Mouse (Mus musculus) MEL-GATA-1-ER (cell line): ENCODE data around the gene Ppp3ca.

Experiments
- DNase-seq: peaks from one replicate; pipeline ENCODE4 v3.0.0-alpha.2; 2012; ENCODE audit warnings: low read depth; ENCODE audit errors: extremely low read depth

The Ppp3ca gene

DNA sequence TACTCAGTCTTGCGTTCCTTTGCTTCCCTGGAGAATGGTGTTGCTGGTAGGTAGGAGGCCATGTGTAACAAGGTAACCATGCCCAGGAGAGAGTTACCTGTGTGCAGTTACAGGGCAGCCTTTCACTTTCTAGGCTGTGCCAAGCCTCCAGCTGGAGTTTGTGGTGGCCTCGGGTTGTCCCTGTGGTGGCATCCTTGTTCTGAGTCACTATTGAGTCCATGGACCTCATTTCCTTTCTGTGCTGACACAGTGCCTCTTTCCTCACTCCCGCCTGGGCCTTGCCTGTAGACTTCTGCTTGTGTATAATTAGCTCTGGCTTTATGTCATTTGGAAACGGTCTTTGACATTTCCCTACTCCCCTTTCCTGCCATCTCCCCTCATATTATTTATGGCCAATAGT is 226.4 kb downstream of the Ppp3ca start:
- DNase-seq = no peak

DNA sequence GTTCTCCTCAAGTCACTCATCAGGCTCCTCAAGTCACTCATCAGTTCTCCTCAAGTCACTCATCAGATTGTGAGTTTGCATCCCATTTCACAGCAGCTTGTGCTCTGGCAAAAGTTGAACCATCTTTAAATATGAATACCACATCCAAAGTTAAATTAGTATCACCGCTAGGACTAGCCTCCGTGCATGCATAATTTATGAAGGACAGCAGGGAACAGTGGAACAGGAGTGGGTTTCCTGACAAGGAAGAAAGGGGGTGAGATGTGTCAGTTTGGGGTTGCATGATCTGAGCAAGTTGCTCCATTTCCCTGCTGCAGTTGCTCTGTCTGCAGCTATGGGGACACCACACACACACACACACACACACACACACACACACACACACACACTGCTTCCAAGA is 229.8 kb downstream of the Ppp3ca start:
- no peak for DNase-seq

DNA sequence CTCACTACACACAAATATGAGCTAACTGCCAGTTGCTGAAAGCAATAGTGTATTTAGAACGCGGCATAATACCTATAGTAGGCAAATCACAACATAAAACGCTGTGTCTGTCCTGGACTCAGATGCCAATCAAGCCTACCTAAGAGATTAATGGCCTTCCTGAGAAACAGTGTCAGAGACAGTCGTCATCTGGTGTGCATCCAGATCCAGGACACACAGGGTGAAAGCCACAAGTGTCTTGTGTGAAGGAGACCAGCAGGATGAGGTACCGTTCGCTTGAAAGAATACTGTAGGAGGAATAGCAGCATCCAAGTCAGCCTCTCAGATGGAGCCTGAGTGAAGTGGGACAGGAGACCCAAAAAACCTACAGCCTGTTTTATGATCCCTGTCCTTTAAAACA is 231.1 kb downstream of the Ppp3ca start:
- no peak for DNase-seq

DNA sequence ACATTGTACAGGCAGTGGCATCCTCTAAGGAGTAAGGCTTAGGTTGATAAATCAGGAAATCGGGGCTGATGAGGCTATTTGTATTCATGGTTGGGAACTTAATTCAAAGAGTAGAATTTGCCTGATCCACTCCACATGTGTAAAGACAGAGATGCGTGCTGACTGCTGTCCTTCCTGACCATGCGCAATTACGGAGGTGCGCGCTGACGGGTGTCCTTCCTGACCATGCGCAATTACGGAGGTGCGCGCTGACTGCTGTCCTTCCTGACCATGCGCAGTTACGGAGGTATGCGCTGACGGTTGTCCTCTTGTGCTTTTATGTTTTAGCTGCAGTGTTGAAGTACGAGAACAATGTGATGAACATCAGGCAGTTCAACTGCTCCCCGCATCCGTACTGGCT is 232.9 kb downstream of the Ppp3ca start:
- DNase-seq = no peak

DNA sequence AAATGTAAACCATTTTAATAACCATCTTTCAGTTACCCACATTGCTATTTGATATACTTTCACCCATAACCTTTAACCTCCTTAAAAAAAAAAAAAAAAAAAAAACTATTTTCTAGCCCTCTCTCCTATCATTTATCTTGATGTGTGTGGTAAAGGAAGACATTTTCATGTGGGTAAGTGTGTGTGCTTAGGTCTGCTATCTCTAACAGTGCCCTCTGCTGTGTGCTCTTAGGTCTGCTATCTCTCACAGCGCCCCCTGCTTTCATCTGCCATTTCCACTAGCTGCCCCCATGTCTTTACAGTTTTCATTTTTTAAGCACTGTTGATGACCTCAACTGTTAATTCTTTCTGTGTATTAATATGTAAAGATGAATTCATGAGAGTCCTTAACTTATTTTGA is 235.7 kb downstream of the Ppp3ca start:
- no peak for DNase-seq

DNA sequence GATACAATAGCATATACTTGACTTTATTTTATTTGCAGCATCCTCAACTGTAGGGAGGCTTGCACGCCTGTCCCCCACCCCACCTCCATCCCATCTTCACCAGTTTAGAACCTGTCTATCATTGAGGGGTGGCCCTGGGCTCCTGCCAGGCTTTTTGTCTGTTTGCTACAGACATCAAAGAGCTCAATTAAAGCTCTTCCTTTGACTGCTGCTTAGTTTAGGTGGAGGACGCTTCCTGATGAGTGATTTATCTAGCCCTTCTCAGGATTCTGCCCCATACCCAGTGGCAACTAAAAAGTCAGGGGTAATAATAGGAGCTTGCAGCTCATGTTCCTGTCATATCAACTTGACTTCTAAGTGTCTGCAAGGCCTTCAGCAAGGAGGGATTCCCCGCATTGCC is 239.6 kb downstream of the Ppp3ca start:
- no peak for DNase-seq

DNA sequence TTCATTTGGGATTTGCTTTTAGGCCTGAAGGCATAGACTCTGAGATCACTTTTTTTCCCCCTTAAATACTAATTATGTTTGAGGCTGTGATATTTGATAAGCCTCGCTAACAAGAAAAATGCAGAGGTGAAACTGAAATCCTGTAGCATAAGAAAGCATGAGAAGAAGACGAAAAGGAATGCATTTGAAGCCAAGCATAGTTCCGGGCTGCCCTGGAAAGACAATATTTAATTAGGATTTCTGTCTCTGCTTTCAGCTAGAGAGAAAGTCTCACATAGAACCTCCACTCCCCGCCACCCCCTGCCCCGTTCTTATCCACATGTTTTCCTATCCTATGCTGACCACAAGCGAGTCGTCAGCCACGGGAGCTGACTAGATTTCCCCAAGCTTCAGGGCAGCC is 241.4 kb downstream of the Ppp3ca start:
- no peak for DNase-seq

DNA sequence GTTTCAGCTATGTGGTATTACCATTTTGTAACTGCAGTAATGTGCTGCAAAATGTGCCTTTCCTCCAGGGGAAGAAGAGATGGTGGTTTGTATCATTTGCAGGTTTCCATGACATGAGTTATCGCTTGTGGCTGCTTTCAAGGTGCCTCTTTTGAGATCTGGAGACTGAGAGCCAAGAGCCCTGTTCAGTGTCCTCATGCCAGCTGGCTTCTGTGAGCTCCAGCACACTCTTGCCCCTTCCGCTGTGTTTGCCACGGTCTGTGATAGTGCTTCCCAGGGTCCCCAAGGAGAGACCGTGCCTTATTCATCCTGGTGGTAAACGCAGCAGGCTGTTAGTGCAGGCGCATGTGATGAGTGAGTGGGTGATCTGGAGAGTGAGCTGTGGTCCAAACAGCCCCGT is 247.2 kb downstream of the Ppp3ca start:
- no peak for DNase-seq

DNA sequence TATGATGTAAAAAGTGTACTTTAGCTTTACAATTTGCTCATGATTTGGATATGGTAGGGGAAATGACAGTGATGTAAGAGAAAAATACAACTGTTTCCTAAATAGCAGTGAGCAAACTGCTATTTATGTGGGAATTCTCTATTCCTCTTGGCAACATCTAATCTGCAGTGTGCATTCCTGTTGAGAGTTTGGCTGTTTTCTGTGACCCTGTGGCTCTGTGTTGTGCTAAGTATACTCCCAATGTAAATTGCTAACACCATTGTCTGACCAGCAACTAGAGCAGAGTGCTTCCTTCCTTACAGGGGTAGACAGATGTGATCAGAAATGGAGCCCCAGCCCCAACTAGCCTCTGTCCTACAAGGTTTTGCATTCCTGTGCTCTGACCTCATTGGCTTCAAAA is 263.1 kb downstream of the Ppp3ca start:
- no peak for DNase-seq

DNA sequence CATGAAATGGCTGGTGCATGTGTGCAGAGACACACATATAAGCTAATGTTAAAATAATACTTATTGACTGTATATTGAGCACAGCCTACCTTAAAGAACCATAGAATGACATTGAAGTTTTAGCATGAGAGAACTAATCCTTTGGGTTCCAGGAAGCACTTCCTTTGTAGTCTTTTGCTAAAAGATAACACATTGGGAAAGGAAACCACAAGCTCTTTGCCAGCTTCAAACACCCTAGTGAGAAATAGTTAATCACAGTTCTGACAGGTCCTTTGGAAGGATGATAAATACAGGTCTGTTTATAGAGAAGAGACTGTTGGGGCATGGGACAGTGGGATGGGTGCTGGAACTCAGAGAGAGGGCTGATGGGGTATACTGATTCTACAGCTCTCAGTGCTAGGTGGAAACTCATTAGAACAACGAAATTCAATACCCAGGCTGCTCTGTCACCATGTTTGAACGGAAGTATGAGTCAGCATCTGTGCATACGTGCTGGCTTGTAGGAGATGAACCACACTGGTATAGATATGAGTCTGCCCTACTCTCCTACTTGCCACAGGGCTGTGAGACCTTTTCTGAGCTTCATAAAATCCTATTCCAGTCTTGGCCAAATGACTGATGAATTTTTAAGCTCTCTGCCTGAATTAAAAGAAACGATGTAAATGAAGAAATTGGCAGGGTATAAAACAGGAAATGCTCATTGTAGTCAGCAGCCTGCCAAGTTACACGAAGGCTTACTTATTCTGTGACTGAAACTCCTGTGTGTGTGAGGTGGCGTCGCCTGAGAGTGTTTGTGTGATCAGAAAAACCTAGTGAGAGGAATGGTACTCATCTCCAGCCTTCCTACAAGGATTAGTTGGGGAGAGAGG is 271.0 kb downstream of the Ppp3ca start:
- DNase-seq = peak; percentile 76

DNA sequence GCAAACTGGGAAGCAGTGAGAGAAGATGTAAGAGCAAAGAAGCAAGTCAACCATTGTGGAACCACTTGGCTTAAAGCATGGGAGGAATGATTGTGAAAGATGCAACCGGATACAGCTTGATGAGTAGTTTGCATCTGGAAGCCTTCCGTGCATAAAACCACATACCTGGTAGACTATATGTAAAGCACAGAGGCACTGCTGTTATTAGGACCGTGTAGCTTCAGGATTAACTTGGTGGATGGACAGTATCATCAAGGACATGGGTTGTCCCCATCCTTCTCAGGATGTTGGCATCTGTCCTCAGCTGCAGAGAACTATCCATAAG is 271.6 kb downstream of the Ppp3ca start:
- no peak for DNase-seq

DNA sequence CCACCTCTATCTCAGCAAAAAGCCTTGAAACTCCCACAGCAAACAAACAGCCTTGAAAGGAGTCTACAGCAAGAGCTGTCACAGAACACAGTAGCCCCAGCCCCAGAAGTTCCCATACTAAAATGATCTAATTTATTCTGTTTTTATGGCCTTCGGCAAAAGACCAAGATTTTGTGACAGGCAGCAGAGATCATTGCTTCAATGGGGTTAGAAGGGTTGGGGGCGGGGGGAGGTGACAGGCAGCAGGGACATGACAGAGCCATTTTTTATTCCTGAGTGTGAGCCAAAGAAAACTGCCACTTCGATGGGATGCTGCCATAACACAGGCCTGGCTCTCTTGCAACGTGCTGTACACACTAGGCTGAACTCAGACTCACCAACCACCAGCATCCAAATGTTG is 275.6 kb downstream of the Ppp3ca start:
- DNase-seq = no peak

DNA sequence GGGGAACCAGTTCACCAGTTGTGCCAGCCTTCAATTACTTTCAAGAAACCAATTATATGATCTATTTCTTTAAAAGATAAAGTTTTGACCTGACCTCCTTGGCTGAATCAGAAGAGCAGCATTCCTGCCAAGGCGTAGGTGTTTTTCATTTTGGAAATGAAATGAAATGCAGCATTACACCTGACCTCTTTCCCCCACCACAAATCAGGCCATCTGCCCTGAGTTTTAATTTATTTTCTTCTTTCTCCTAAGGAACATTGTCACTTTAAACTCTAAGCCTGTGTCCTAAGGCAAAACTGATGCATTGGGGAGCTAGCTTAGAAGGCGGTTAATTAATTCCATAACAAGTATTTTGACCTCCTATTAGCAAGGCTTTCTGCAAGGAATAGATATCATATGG is 276.7 kb downstream of the Ppp3ca start:
- no peak for DNase-seq

DNA sequence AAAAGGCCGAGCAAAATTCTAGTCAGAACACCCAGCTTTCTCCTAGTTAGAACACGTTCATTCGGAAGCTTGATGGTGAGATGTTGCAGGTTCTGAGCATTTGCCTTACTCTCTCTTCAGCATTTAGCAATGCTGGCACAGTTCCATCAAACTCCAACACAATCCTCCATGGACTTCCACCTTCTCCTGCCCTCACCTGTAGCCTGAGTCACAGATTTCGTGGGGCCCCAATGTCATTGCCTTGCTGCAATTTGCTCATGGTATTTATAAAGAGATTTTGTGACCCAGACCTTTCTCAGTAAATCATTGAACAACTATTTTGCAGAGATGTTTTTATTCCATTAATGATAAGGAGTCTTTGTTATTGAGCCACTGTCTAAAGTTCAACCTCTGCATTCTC is 278.2 kb downstream of the Ppp3ca start:
- DNase-seq = no peak

DNA sequence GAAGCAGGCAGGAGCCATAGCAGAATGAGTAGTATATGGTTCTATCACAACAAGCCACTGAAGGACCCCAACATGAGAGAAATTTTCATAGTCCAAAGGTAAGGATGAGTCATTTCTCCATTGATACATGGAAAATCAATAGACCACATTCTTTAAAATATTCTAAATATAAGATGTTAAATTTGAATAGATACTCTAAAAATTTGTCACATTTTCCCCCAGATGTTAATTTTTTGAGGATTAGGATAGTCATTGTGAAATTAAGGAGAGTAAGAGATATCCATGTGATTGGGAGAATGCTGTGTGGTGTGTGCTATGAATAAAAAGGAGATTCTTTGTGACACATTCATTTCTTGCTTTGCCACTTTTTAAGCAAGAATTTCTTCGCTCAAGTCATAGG is 281.9 kb downstream of the Ppp3ca start:
- no peak for DNase-seq

DNA sequence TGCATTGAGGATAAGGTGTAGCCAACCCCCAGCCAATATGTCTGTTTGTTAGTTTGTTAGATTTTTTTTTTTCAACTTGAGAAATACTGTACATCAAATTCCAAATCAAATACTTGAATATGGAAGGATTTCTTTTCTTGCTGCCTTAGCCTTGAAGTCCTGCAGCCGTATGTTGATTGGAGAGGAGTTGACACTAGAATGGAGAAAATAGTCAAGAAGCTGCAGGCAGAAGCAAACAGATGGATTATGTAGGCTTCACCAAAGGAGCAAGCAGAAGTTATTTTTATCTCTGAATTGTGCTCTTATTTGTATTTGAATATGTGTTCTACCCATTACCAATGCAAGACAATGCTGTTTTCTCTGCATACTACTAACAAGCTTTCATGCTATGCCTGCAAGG is 282.9 kb downstream of the Ppp3ca start:
- DNase-seq = no peak

DNA sequence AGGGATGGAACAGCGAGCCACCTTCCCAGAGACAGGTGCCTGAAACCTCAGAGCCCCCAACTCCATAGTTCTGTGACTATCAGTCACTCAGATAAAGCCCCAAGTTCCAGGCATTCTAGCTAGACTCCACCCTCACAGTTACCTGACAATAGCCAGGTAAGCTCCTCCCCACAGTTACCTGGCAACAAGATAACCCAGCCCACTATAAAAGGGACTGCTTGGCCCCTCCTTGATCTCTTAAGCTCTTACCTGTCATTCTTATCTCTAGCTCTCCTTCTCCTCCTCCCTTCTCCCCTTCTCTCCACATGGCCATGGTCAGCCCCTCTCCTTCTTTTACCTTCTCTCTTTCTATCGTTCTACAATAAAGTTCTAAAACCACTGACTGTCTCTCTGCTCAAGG is 285.1 kb downstream of the Ppp3ca start:
- DNase-seq = no peak

DNA sequence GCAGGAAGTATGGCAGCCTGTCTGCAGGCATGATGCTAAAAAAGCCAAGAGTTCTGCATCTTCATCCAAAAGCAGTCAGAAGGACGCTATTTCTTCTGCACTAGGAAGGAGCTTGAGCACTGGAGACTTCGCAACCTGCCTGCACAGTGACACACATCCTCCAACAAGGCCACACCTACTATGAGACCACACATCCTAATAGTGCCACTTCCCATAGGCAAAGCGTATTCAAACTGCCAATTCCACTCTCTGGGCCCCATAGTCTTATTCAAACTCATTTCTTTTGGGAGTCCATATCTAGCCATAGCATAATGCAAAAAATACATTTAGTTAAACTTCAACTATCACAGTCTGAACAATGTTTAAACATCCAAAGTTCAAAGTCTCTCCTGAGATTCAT is 290.4 kb downstream of the Ppp3ca start:
- no peak for DNase-seq

DNA sequence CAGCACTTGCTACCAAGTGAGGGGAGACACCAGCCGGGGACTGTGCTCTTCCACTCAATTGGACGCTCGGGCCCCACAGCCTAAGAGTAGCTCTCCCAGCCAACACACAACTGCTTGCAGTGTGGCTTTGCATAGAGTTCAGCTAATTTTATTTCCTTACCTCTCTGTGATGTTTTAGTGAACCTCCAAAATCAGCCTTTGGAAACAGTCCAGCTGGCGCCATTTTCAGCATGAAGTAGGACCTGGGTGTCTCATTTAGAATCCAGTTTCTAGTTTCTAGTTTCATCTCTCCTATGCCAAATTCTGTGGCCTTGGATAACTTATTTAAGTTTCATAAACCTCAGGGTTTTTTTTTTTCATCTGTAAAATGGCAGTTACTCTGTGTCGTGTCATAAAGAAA is 296.9 kb downstream of the Ppp3ca start:
- no peak for DNase-seq

DNA sequence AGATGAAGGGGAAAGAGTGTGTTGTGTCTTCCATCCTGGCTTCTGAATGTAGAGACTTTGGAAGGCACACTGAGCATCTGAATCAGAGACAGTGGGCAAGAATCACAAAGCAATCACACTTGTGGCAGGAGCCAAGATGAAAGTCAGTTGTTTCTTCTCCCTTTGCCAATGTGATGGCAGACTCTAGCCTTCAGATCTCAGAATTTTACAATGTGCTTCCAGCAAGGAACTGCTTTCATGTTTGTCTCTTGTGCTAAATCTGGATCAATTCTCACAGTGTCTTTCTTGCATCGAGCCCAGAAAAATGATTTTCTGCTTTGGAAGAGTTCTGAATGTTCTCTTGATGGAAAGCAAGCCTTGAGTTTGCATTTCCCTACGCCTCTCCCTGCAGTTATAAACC is 297.6 kb downstream of the Ppp3ca start:
- DNase-seq = no peak

DNA sequence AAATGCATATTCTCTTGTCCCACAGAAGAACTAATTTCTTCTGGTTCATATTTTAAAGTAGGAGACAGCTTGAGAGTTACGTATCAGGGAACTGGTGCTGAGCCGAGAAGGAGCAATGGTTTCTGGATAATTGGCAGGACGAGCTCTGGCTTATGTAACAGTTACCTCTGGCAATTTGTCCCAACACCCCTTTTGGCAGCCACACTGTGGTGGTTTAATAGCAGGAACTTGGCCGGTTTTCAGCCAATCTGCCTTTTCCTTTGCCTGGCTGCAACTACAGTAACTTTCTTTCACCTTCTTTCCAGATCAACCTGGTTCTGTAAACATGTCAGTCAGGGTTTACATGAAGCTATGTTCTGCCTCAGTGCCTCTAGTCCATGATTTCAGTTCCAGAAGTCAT is 299.9 kb downstream of the Ppp3ca start:
- DNase-seq = no peak

DNA sequence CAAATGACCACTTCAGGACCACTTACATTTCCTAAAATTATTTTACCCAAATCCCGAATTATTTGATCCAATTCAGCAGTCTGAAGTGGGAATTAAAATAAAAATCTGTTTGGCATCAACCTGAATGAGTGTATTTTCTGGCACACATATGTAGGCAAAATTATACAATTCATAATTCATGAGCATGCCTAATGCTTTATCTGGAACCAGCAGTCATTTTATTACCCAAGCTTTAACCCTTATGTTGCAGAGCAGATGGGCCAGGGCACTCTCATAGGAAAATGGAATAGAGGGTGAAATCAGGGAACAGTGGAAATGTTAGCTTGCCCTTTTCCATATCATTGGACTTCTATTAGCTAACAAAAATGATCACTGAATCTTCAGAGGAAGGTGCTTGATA is 307.9 kb downstream of the Ppp3ca start:
- DNase-seq = no peak

DNA sequence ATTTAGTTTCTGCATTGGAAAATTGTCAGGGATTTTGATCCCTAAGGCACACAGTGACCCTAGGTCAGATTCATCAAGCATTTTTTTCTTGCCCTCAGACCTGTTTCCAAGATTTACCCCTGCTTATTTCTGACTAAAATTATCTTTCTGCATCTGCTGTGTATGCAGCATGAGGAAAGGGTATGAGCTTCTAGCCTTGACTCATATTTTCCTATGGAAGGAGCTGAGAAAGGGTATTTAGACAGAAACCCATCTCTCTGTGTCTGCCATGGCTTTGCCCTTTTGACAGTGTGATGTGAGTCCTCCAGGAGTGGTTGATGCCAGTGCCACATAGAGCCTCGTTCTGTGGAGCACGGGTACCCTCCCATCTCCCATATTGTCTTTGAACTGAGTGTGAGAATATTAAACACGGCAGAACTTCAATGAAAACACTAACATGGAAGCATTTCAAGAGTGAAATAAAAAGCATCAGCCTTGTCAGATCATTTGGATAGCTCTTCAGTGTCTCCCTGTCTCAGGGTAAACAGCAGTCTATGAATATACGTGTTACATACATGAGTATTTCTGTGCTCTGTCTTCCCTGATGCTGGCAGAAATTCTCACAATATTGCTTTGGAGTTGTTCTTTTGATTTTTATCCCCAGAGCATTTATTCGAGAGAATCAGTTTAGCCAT is 311.1 kb downstream of the Ppp3ca start:
- no peak for DNase-seq
